Mouse (Mus musculus) limb, embryonic 14.5 days (tissue): ENCODE measurements at regions not wholly inside any gene's neighbourhood (a gene's known extent, or its start where the extent isn't known, plus 50 kb on each side); places are given as distances from the start of the nearest gene placed in this dataset.

ENCODE experiments used
- ATAC-seq: fragments of 200-750 bp; cut with Nextera tagmentation; 2 replicates; pipeline ENCODE4 v1.8.0; 2017; ENCODE audit warnings: low read depth, moderate number of reproducible peaks, moderate TSS enrichment; ENCODE audit not compliant: low FRiP score
- DNase-seq: peaks from one replicate; pipeline ENCODE4 v3.0.0-alpha.2; 2015; ENCODE audit warnings: low spot score
- H3K27ac ChIP-seq: fragments of 300-500 bp; sonication (generic); replicated peaks from 2 replicates; pipeline ENCODE4 v1.5.1; 2014; ENCODE audit warnings: low read depth, mild to moderate bottlenecking, low read length, moderate library complexity, mixed read lengths
- H3K27me3 ChIP-seq: fragments of 300-500 bp; sonication (generic); 2 replicates; pipeline ENCODE4 v1.6.1; 2014; ENCODE audit warnings: low read length, mixed read lengths; ENCODE audit not compliant: control insufficient read depth, insufficient read depth
- H3K36me3 ChIP-seq: fragments of 300-500 bp; sonication (generic); 2 replicates; pipeline ENCODE4 v1.6.1; 2014; ENCODE audit warnings: mild to moderate bottlenecking, low read length, moderate library complexity, mixed read lengths; ENCODE audit not compliant: control insufficient read depth, insufficient read depth
- H3K4me1 ChIP-seq: fragments of 300-500 bp; sonication (generic); 2 replicates; pipeline ENCODE4 v1.6.1; 2014; ENCODE audit warnings: antibody characterized with exemption, low read length, mixed read lengths; ENCODE audit not compliant: control insufficient read depth, insufficient read depth
- H3K4me2 ChIP-seq: fragments of 300-500 bp; sonication (generic); replicated peaks from 2 replicates; pipeline ENCODE4 v1.6.1; 2014; ENCODE audit warnings: low read depth, mild to moderate bottlenecking, low read length, moderate library complexity; ENCODE audit not compliant: severe bottlenecking
- H3K4me3 ChIP-seq: fragments of 300-500 bp; sonication (generic); replicated peaks from 2 replicates; pipeline ENCODE4 v1.5.1; 2014; ENCODE audit warnings: low read length
- H3K9ac ChIP-seq: fragments of 300-500 bp; sonication (generic); 2 replicates; pipeline ENCODE4 v1.6.1; 2014; ENCODE audit warnings: mild to moderate bottlenecking, low read depth, low read length, moderate library complexity; ENCODE audit not compliant: severe bottlenecking
- H3K9me3 ChIP-seq: fragments of 300-500 bp; sonication (generic); 2 replicates; pipeline ENCODE4 v1.6.1; 2016; ENCODE audit warnings: low read length; ENCODE audit not compliant: control insufficient read depth
- POLR2A ChIP-seq: fragments of 200-500 bp; IDR thresholded peaks from 2 replicates; pipeline ENCODE4 v1.8.0; 2012; ENCODE audit warnings: inconsistent platforms, mild to moderate bottlenecking, moderate library complexity, borderline replicate concordance; ENCODE audit not compliant: insufficient read depth, insufficient read length; ENCODE audit errors: extremely low read depth
- WGBS: fragments of 180-500 bp; shearing (Covaris S2); extraction: QIAGEN DNeasy Blood & Tissue Kit; methylation state at CpG from one replicate; pipeline ENCODE4 v1.1.7; 2014; 5-methylcytosine and 5-hydroxymethylcytosine counted together

- 91% methylated on average over 4 of the region's 4 CpGs for WGBS
- no peak overlapping the region for H3K27ac ChIP-seq
- H3K27me3 ChIP-seq, result no peaks in the 10 kb centered on the region
- TF ChIP-seq POLR2A, result no peak
- H3K9ac ChIP-seq, result no peak overlapping the region
- no peak for DNase-seq
- H3K4me2 ChIP-seq, result no peak overlapping the region
- H3K4me1 ChIP-seq, result 0 out of 2 replicates have a peak, but pooled peaks cover 2% of the 10 kb centered on the region
- ATAC-seq, result no peak
- no peaks in the 10 kb centered on the region for H3K36me3 ChIP-seq
- H3K9me3 ChIP-seq, result no peaks in the 10 kb centered on the region
- H3K4me3 ChIP-seq, result no peak overlapping the region
Measured at GRCm38 (mm10) chr4:7581931-7582330, 656.9 kb downstream of the Car8 start.

GRCm38 (mm10) chr4:7581220-7581916 is 657.5 kb downstream of the Car8 start:
- Histone ChIP-seq H3K27me3 (no peaks in the 10 kb centered on the region), H3K9me3 (no peaks in the 10 kb centered on the region), H3K36me3 (no peaks in the 10 kb centered on the region), H3K27ac (no peak overlapping the region), H3K4me1 (0 out of 2 replicates have a peak, but pooled peaks cover 2% of the 10 kb centered on the region), H3K9ac (no peak overlapping the region), H3K4me2 (no peak overlapping the region), H3K4me3 (no peak overlapping the region)
- no peak for ATAC-seq
- no peak for TF ChIP-seq POLR2A
- WGBS, result 79% methylated on average over 8 of the region's 8 CpGs
- no peak for DNase-seq

GRCm38 (mm10) chr4:7580554-7581219 is 658.2 kb downstream of the Car8 start:
- no peaks in the 10 kb centered on the region for H3K27me3 ChIP-seq
- ATAC-seq (no peak), DNase-seq (no peak)
- no peak overlapping the region for H3K4me2 ChIP-seq
- TF ChIP-seq POLR2A, result no peak
- H3K9ac ChIP-seq, result no peak overlapping the region
- 81% methylated on average over 10 of the region's 10 CpGs for WGBS
- H3K36me3 ChIP-seq, result no peaks in the 10 kb centered on the region
- H3K4me1 ChIP-seq, result 0 out of 2 replicates have a peak, but pooled peaks cover 2% of the 10 kb centered on the region
- H3K27ac ChIP-seq, result no peak overlapping the region
- H3K4me3 ChIP-seq, result no peak overlapping the region
- no peaks in the 10 kb centered on the region for H3K9me3 ChIP-seq

- no peak for TF ChIP-seq POLR2A
- no peak for ATAC-seq
Measured at GRCm38 (mm10) chr4:7574011-7574410, 664.8 kb downstream of the Car8 start.

GRCm38 (mm10) chr4:7567687-7568393 is 671.0 kb downstream of the Car8 start:
- no peaks in the 10 kb centered on the region for H3K9me3 ChIP-seq
- no peak for ATAC-seq
- TF ChIP-seq POLR2A, result no peak

More at GRCm38 (mm10) chr4:7574011-7574410, 664.8 kb downstream of the Car8 start:
- Histone ChIP-seq H3K4me1 (no peaks in the 10 kb centered on the region), H3K4me2 (no peak overlapping the region), H3K9me3 (no peaks in the 10 kb centered on the region), H3K27ac (no peak overlapping the region), H3K9ac (no peak overlapping the region), H3K36me3 (no peaks in the 10 kb centered on the region), H3K27me3 (no peaks in the 10 kb centered on the region), H3K4me3 (no peak overlapping the region)
- DNase-seq, result no peak
- 63% methylated on average over 2 of the region's 2 CpGs for whole genome bisulfite sequencing

More at GRCm38 (mm10) chr4:7567687-7568393, 671.0 kb downstream of the Car8 start:
- Histone ChIP-seq H3K9ac (no peak overlapping the region), H3K27me3 (no peaks in the 10 kb centered on the region), H3K36me3 (no peaks in the 10 kb centered on the region), H3K27ac (no peak overlapping the region), H3K4me2 (no peak overlapping the region), H3K4me1 (no peaks in the 10 kb centered on the region), H3K4me3 (no peak overlapping the region)
- DNase-seq, result peak; percentile 67
- 40% methylated on average over 6 of the region's 6 CpGs for WGBS
